Mouse (Mus musculus) heart, embryonic 14.5 days (tissue): Measurements from ENCODE around the gene Qrich2. TPM values are rescaled to one million over a fixed set of nuclear protein-coding genes. Genes with fewer than 3 reads are reported as not detected.

Experiments used
- ATAC-seq: fragments of 200-750 bp; cut with Nextera tagmentation; 2 replicates; pipeline ENCODE4 v1.8.0; 2017; ENCODE audit warnings: low read depth, moderate TSS enrichment; ENCODE audit not compliant: insufficient number of reproducible peaks, insufficient read depth, low FRiP score
- H3K27ac ChIP-seq, 2 experiments: fragments of 200-500 bp in 1 of 2; fragments of 300-500 bp in 1 of 2; sonication (generic) in 1 of 2; replicated peaks in 1 of 2; 2 replicates each; pipeline ENCODE4 v1.5.1; 2012 to 2014; ENCODE audit warnings: low read depth in 2 of 2, low read length in 2 of 2, control low read depth in 1 of 2, mild to moderate bottlenecking in 1 of 2, mixed read lengths in 1 of 2; ENCODE audit not compliant: control insufficient read depth in 1 of 2, insufficient read depth in 1 of 2
- H3K27me3 ChIP-seq: fragments of 300-500 bp; sonication (generic); 2 replicates; pipeline ENCODE4 v1.6.1; 2014; ENCODE audit warnings: mild to moderate bottlenecking, low read length, control low read depth; ENCODE audit not compliant: control insufficient read depth, insufficient read depth
- H3K36me3 ChIP-seq: fragments of 300-500 bp; sonication (generic); 2 replicates; pipeline ENCODE4 v1.6.1; 2014; ENCODE audit warnings: mild to moderate bottlenecking, control low read depth, low read length, mixed read lengths; ENCODE audit not compliant: control insufficient read depth, insufficient read depth
- H3K4me1 ChIP-seq, 2 experiments: fragments of 200-500 bp in 1 of 2; fragments of 300-500 bp in 1 of 2; sonication (generic) in 1 of 2; 2 replicates each; pipeline ENCODE4 v1.6.1; 2012 to 2014; ENCODE audit warnings: low read length in 2 of 2, control low read depth in 1 of 2, mixed read lengths in 1 of 2; ENCODE audit not compliant: control insufficient read depth in 2 of 2, insufficient read depth in 2 of 2
- H3K4me2 ChIP-seq: fragments of 300-500 bp; sonication (generic); 2 replicates; pipeline ENCODE4 v1.6.1; 2014; ENCODE audit warnings: mild to moderate bottlenecking, low read length
- H3K4me3 ChIP-seq, 2 experiments: fragments of 200-500 bp in 1 of 2; fragments of 300-500 bp in 1 of 2; sonication (generic) in 1 of 2; 2 replicates each; pipeline ENCODE4 v1.5.1; 2012 to 2014; ENCODE audit warnings: low read length in 2 of 2, mild to moderate bottlenecking in 2 of 2, control low read depth in 1 of 2, low read depth in 1 of 2, moderate library complexity in 1 of 2; ENCODE audit not compliant: control insufficient read depth in 1 of 2, insufficient read depth in 1 of 2
- H3K9ac ChIP-seq: fragments of 300-500 bp; sonication (generic); 2 replicates; pipeline ENCODE4 v1.6.1; 2014; ENCODE audit warnings: mild to moderate bottlenecking, low read length
- H3K9me3 ChIP-seq: fragments of 300-500 bp; sonication (generic); 2 replicates; pipeline ENCODE4 v1.6.1; 2016; ENCODE audit warnings: low read length, control low read depth; ENCODE audit not compliant: control insufficient read depth
- WGBS: fragments of 180-500 bp; shearing (Covaris S2); extraction: QIAGEN DNeasy Blood & Tissue Kit; methylation state at CpG from one replicate; pipeline ENCODE4 v1.1.7; 2014; 5-methylcytosine and 5-hydroxymethylcytosine counted together
- polyA plus RNA-seq: library from polyadenylated mRNA; unstranded; fragments of >200 nt; fragmentation: Nextera tagmentation; extraction: Ambion mirVana; gene quantifications from 2 replicates; pipeline ENCODE4 v1.2.1, GENCODE M21; 2014

Gene Qrich2
- polyA plus RNA-seq, 1 experiment from 2014 or later = not detected

- WGBS = 70% methylated on average over 17 of the region's 17 CpGs
Observed at GRCm38 (mm10) chr11:116506151-116506875, 40.3 kb upstream of the Qrich2 start.

GRCm38 (mm10) chr11:116505573-116505972, 39.5 kb upstream of the Qrich2 start:
- Histone ChIP-seq H3K4me3 (no peak overlapping the region), H3K4me1 (no peaks in the 10 kb centered on the region), H3K9me3 (no peaks in the 10 kb centered on the region), H3K36me3 (no peaks in the 10 kb centered on the region), H3K27ac (no peak overlapping the region), H3K9ac (no peak overlapping the region), H3K27me3 (no peaks in the 10 kb centered on the region), H3K4me2 (no peak overlapping the region)
- ATAC-seq = no peak
- 59% methylated on average over 5 of the region's 5 CpGs for WGBS

More at GRCm38 (mm10) chr11:116506151-116506875, 40.3 kb upstream of the Qrich2 start:
- H3K36me3 ChIP-seq = no peaks in the 10 kb centered on the region
- H3K9me3 ChIP-seq = no peaks in the 10 kb centered on the region
- no peaks in the 10 kb centered on the region for H3K27me3 ChIP-seq
- no peak overlapping the region for H3K4me3 ChIP-seq
- H3K4me2 ChIP-seq = no peak overlapping the region
- H3K4me1 ChIP-seq = no peaks in the 10 kb centered on the region
- no peak overlapping the region for H3K27ac ChIP-seq
- ATAC-seq = no peak
- H3K9ac ChIP-seq = no peak overlapping the region

- Histone ChIP-seq H3K4me2 (no peak overlapping the region), H3K9me3 (no peaks in the 10 kb centered on the region), H3K27ac (no peak overlapping the region), H3K36me3 (no peaks in the 10 kb centered on the region), H3K4me1 (no peaks in the 10 kb centered on the region), H3K9ac (no peak overlapping the region), H3K27me3 (no peaks in the 10 kb centered on the region), H3K4me3 (no peak overlapping the region)
- 82% methylated on average over 17 of the region's 17 CpGs for WGBS
- ATAC-seq = no peak
Observed at GRCm38 (mm10) chr11:116504516-116504915, 38.5 kb upstream of the Qrich2 start.

GRCm38 (mm10) chr11:116501005-116501746, 35.1 kb upstream of the Qrich2 start:
- Histone ChIP-seq H3K27ac (no peak overlapping the region), H3K4me1 (no peaks in the 10 kb centered on the region; a peak in 1 of 4 replicates), H3K9me3 (0 out of 2 replicates have a peak, but pooled peaks cover 2% of the 10 kb centered on the region), H3K27me3 (no peaks in the 10 kb centered on the region), H3K9ac (no peak overlapping the region), H3K36me3 (no peaks in the 10 kb centered on the region), H3K4me2 (no peak overlapping the region), H3K4me3 (no peak overlapping the region)
- no peak for ATAC-seq
- WGBS = 27% methylated on average over 7 of the region's 7 CpGs

- 37% methylated on average over 6 of the region's 6 CpGs for WGBS
- no peak for ATAC-seq
- Histone ChIP-seq H3K9ac (no peak overlapping the region), H3K27me3 (no peaks in the 10 kb centered on the region), H3K4me3 (peak overlapping the region in 1 of 2 experiments; percentile 34; a peak in 2 of 4 replicates), H3K9me3 (0 out of 2 replicates have a peak, but pooled peaks cover 2% of the 10 kb centered on the region), H3K36me3 (no peaks in the 10 kb centered on the region), H3K4me1 (peaks cover 2 to 4% of the 10 kb centered on the region in 2 experiments), H3K4me2 (peak overlapping the region; percentile 71), H3K27ac (no peak overlapping the region)
Observed at GRCm38 (mm10) chr11:116499018-116499417, 33.0 kb upstream of the Qrich2 start.

- H3K4me1 ChIP-seq = peaks cover 2 to 4% of the 10 kb centered on the region in 2 experiments
- H3K9me3 ChIP-seq = 0 out of 2 replicates have a peak, but pooled peaks cover 2% of the 10 kb centered on the region
- no peak for ATAC-seq
- peak overlapping the region; percentile 71 for H3K4me2 ChIP-seq
- no peak overlapping the region for H3K27ac ChIP-seq
- no peaks in the 10 kb centered on the region for H3K27me3 ChIP-seq
- peak overlapping the region; percentile 56; the same call in 1 of the 2 replicates for H3K9ac ChIP-seq
- peak overlapping the region; percentile 34 for H3K4me3 ChIP-seq
- H3K36me3 ChIP-seq = no peaks in the 10 kb centered on the region
- 18% methylated on average over 34 of the region's 34 CpGs for WGBS
Observed at GRCm38 (mm10) chr11:116498596-116498995, 32.6 kb upstream of the Qrich2 start.

GRCm38 (mm10) chr11:116497313-116497712, 31.3 kb upstream of the Qrich2 start:
- ATAC-seq = no peak
- 0 out of 2 replicates have a peak, but pooled peaks cover 2% of the 10 kb centered on the region for H3K9me3 ChIP-seq
- no peak overlapping the region for H3K9ac ChIP-seq
- H3K27ac ChIP-seq = no peak overlapping the region
- H3K27me3 ChIP-seq = no peaks in the 10 kb centered on the region
- H3K36me3 ChIP-seq = no peaks in the 10 kb centered on the region
- H3K4me3 ChIP-seq = no peak overlapping the region
- WGBS = 50% methylated on average over 4 of the region's 4 CpGs
- H3K4me1 ChIP-seq = peaks cover 2 to 4% of the 10 kb centered on the region in 2 experiments
- H3K4me2 ChIP-seq = no peak overlapping the region
